Mouse (Mus musculus) CH12.LX (cell line): Measurements from ENCODE around the gene Slc2a10. TPM values are rescaled to one million over a fixed set of nuclear protein-coding genes. Genes with fewer than 3 reads are reported as not detected.
A peak's percentile ranks its signal among the peaks of the same experiment; 100 is the strongest.

Experiments
- DNase-seq: peaks from one replicate; pipeline ENCODE4 v3.0.0-alpha.2; 2013; ENCODE audit errors: extremely low read depth
- H3K27ac ChIP-seq: 2 replicates; pipeline ENCODE4 v1.5.1; 2012; ENCODE audit warnings: low read depth, mild to moderate bottlenecking, control low read depth, moderate library complexity; ENCODE audit not compliant: insufficient read depth
- H3K27me3 ChIP-seq: replicated peaks from 2 replicates; pipeline ENCODE3; 2012; ENCODE audit warnings: inconsistent platforms
- H3K36me3 ChIP-seq, 2 experiments: replicated peaks in 1 of 2; 2 replicates each; pipeline versions ENCODE3 to v1.6.1; 2012; ENCODE audit warnings: inconsistent platforms in 1 of 2, low read length in 1 of 2, mild to moderate bottlenecking in 1 of 2, mixed read lengths in 1 of 2, moderate library complexity in 1 of 2; ENCODE audit not compliant: control insufficient read depth in 1 of 2, insufficient read depth in 1 of 2
- H3K4me1 ChIP-seq, 2 experiments: 2 replicates each; pipeline ENCODE4 v1.6.1; 2012; ENCODE audit warnings: inconsistent platforms in 1 of 2, moderate library complexity in 1 of 2; ENCODE audit not compliant: insufficient read depth in 2 of 2, control insufficient read depth in 1 of 2
- H3K4me2 ChIP-seq: 2 replicates; pipeline ENCODE4 v1.6.1; 2012; ENCODE audit warnings: low read depth, mild to moderate bottlenecking, control low read depth; ENCODE audit not compliant: poor library complexity, insufficient read depth, severe bottlenecking
- H3K4me3 ChIP-seq, 3 experiments: fragments of 150-350 bp in 1 of 3; sonication (generic) in 1 of 3; replicated peaks in 1 of 3; 2 replicates each; pipeline versions ENCODE3 to v1.5.1; 2011 to 2012; ENCODE audit warnings: low read depth in 2 of 3, low read length in 2 of 3, mild to moderate bottlenecking in 2 of 3, moderate library complexity in 2 of 3, control low read depth in 1 of 3, improper control_type of control experiment in 1 of 3, inconsistent platforms in 1 of 3, mixed read lengths in 1 of 3; ENCODE audit not compliant: poor library complexity in 1 of 3
- H3K79me2 ChIP-seq: replicated peaks from 2 replicates; pipeline ENCODE4 v1.6.1; 2012; ENCODE audit warnings: mild to moderate bottlenecking, moderate library complexity; ENCODE audit not compliant: control insufficient read depth, poor library complexity, insufficient read depth, severe bottlenecking; ENCODE audit errors: extremely low read depth
- H3K9ac ChIP-seq: 2 replicates; pipeline ENCODE4 v1.6.1; 2012; ENCODE audit warnings: low read depth, mild to moderate bottlenecking, control low read depth, moderate library complexity; ENCODE audit not compliant: insufficient read depth
- H3K9me3 ChIP-seq: replicated peaks from 2 replicates; pipeline ENCODE3; 2012; ENCODE audit warnings: low read length, inconsistent platforms, mixed read lengths
- BHLHE40 ChIP-seq: IDR thresholded peaks from 2 replicates; pipeline ENCODE4 v1.6.1; 2011; ENCODE audit warnings: mild to moderate bottlenecking, low read depth, low read length, improper control_type of control experiment
- CHD1 ChIP-seq: IDR thresholded peaks from 2 replicates; pipeline ENCODE4 v1.6.1; 2012; ENCODE audit warnings: low read depth, low read length, improper control_type of control experiment, inconsistent platforms
- CHD2 ChIP-seq: IDR thresholded peaks from 2 replicates; pipeline ENCODE4 v1.6.1; 2011; ENCODE audit warnings: low read length, improper control_type of control experiment
- CTCF ChIP-seq, 2 experiments: IDR thresholded peaks in 1 of 2; conservative IDR thresholded peaks in 1 of 2; 2 replicates each; pipeline ENCODE4 v1.5.1; 2011 to 2012; ENCODE audit warnings: low read depth in 2 of 2, low read length in 2 of 2, improper control_type of control experiment in 1 of 2, inconsistent platforms in 1 of 2, mild to moderate bottlenecking in 1 of 2, moderate library complexity in 1 of 2
- E2F4 ChIP-seq: IDR thresholded peaks from 2 replicates; pipeline ENCODE4 v1.6.1; 2011; ENCODE audit warnings: low read depth, low read length, improper control_type of control experiment; ENCODE audit not compliant: insufficient replicate concordance
- ELF1 ChIP-seq: IDR thresholded peaks from 2 replicates; pipeline ENCODE4 v1.6.1; 2014; ENCODE audit warnings: low read depth, mild to moderate bottlenecking, inconsistent platforms, low read length, improper control_type of control experiment
- EP300 ChIP-seq: IDR thresholded peaks from 2 replicates; pipeline ENCODE4 v1.6.1; 2011; ENCODE audit warnings: low read length, improper control_type of control experiment
- ETS1 ChIP-seq: conservative IDR thresholded peaks from 2 replicates; pipeline ENCODE4 v1.6.1; 2012; ENCODE audit warnings: low read depth, mild to moderate bottlenecking, inconsistent platforms, low read length, improper control_type of control experiment, moderate library complexity
- GABPA ChIP-seq: IDR thresholded peaks from 2 replicates; pipeline ENCODE4 v1.6.1; 2012; ENCODE audit warnings: low read depth, low read length, improper control_type of control experiment, inconsistent platforms; ENCODE audit not compliant: insufficient replicate concordance
- HCFC1 ChIP-seq: IDR thresholded peaks from 2 replicates; pipeline ENCODE4 v1.6.1; 2012; ENCODE audit warnings: low read depth, mild to moderate bottlenecking, inconsistent platforms, low read length, improper control_type of control experiment
- JUND ChIP-seq: conservative IDR thresholded peaks from 2 replicates; pipeline ENCODE4 v1.6.1; 2011; ENCODE audit warnings: low read depth, low read length, improper control_type of control experiment
- MAX ChIP-seq: IDR thresholded peaks from 2 replicates; pipeline ENCODE4 v1.6.1; 2011; ENCODE audit warnings: low read length, improper control_type of control experiment
- MAZ ChIP-seq: IDR thresholded peaks from 2 replicates; pipeline ENCODE4 v1.6.1; 2012; ENCODE audit warnings: low read depth, mild to moderate bottlenecking, inconsistent platforms, low read length, improper control_type of control experiment, moderate library complexity
- MEF2A ChIP-seq: IDR thresholded peaks from 2 replicates; pipeline ENCODE4 v1.6.1; 2014; ENCODE audit warnings: low read depth, mild to moderate bottlenecking, inconsistent platforms, low read length, improper control_type of control experiment, borderline replicate concordance
- NELFE ChIP-seq: IDR thresholded peaks from 2 replicates; pipeline ENCODE4 v1.6.1; 2011; ENCODE audit warnings: low read depth, low read length, improper control_type of control experiment
- NRF1 ChIP-seq: IDR thresholded peaks from 2 replicates; pipeline ENCODE4 v1.6.1; 2014; ENCODE audit warnings: low read depth, mild to moderate bottlenecking, inconsistent platforms, low read length, improper control_type of control experiment, moderate library complexity
- PAX5 ChIP-seq: IDR thresholded peaks from 2 replicates; pipeline ENCODE4 v1.6.1; 2012; ENCODE audit warnings: low read length, inconsistent platforms, mixed read lengths
- POLR2A ChIP-seq: IDR thresholded peaks from 2 replicates; pipeline ENCODE4 v1.6.1; 2011; ENCODE audit warnings: low read depth, mild to moderate bottlenecking, improper control_type of control experiment, low read length
- POLR2AphosphoS2 ChIP-seq: IDR thresholded peaks from 2 replicates; pipeline ENCODE4 v1.6.1; 2011; ENCODE audit warnings: low read depth, low read length, improper control_type of control experiment
- RAD21 ChIP-seq: IDR thresholded peaks from 2 replicates; pipeline ENCODE4 v1.6.1; 2011; ENCODE audit warnings: low read depth, mild to moderate bottlenecking, low read length, improper control_type of control experiment, moderate library complexity
- RCOR1 ChIP-seq: conservative IDR thresholded peaks from 2 replicates; pipeline ENCODE4 v1.6.1; 2012; ENCODE audit warnings: low read depth, mild to moderate bottlenecking, inconsistent platforms, low read length, improper control_type of control experiment
- SMC3 ChIP-seq: IDR thresholded peaks from 2 replicates; pipeline ENCODE4 v1.6.1; 2011; ENCODE audit warnings: low read depth, low read length, improper control_type of control experiment
- TBP ChIP-seq: conservative IDR thresholded peaks from 2 replicates; pipeline ENCODE4 v1.6.1; 2011; ENCODE audit warnings: low read depth, low read length, improper control_type of control experiment
- TCF12 ChIP-seq: IDR thresholded peaks from 2 replicates; pipeline ENCODE4 v1.6.1; 2014; ENCODE audit warnings: low read depth, mild to moderate bottlenecking, inconsistent platforms, low read length, improper control_type of control experiment
- UBTF ChIP-seq: IDR thresholded peaks from 2 replicates; pipeline ENCODE4 v1.6.1; 2012; ENCODE audit warnings: low read depth, mild to moderate bottlenecking, inconsistent platforms, low read length, improper control_type of control experiment, moderate library complexity
- USF1 ChIP-seq: IDR thresholded peaks from 2 replicates; pipeline ENCODE4 v1.6.1; 2014; ENCODE audit warnings: low read depth, mild to moderate bottlenecking, inconsistent platforms, low read length, improper control_type of control experiment
- USF2 ChIP-seq: conservative IDR thresholded peaks from 2 replicates; pipeline ENCODE4 v1.6.1; 2011; ENCODE audit warnings: low read depth, low read length, improper control_type of control experiment
- ZC3H11A ChIP-seq: IDR thresholded peaks from 2 replicates; pipeline ENCODE4 v1.6.1; 2012; ENCODE audit warnings: low read depth, mild to moderate bottlenecking, inconsistent platforms, low read length, improper control_type of control experiment
- ZKSCAN1 ChIP-seq: IDR thresholded peaks from 2 replicates; pipeline ENCODE4 v1.6.1; 2012; ENCODE audit warnings: low read depth, inconsistent platforms, low read length, improper control_type of control experiment, borderline replicate concordance
- dilution Hi-C: fragments of 300-500 bp; cut with MboI; formaldehyde crosslinking; loops from 2 replicates; pipeline ENCODE4 v1.14.3; 2020; ENCODE audit warnings: low sequenced_read_pairs; ENCODE audit not compliant: extremely low pct_unique_long_range_greater_than_20kb, extremely low pct_ligation_motif_present
- in situ Hi-C: fragments of 300-500 bp; cut with MboI; formaldehyde crosslinking; loops from 3 replicates; pipeline ENCODE4 v1.14.3; 2019; ENCODE audit warnings: low sequenced_read_pairs, low pct_ligation_motif_present, low pct_unique_long_range_greater_than_20kb, mixed read lengths
- polyA plus RNA-seq: library from polyadenylated mRNA; unstranded; fragments of >175 nt; gene quantifications from 2 replicates; pipeline ENCODE4 v1.2.1, GENCODE M21; 2012; ENCODE audit warnings: low read depth; ENCODE audit not compliant: insufficient read length
- total RNA-seq, 2 experiments: library from RNA; depleted of rRNA; stranded (reverse); fragments of 300-350 nt in 1 of 2; fragments of >200 nt in 1 of 2; gene quantifications; 2 replicates each; pipeline ENCODE4 v1.2.3; 2012 to 2014

The Slc2a10 gene
- total and polyA plus RNA-seq, 3 experiments, result not detected

DNA sequence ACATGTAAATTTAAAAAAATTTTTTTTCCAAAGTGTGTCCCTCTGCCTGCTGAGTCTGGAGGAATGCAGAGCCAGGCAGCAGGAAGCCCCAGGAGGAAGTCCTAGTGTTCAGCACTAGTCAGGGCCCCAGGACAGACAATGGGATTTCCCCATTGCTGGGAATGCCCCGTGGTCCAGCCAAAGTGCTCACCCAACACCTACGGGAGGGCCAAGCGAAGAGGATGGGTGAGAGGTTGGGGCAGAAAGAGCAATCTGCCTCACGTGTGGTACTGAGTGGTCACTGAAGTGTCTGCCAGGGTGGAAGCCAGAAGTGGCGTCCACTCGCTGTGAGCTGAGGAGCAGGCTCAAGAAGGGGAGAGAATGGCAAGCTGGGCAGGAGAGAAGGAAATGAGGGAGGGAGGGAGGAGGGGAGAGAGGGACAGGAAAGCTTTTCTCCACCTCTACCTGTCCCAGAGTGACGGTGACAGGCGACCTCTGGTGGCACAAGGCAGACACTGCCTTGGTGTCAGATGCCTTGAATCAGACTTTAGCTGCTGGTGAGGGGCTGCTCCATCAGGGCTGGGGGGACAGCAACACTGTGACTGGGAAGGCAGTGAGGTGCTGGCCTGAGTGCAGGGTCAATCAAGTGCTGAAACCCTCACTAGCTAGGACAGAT is 16.6 kb upstream of the Slc2a10 start:
- H3K27ac ChIP-seq, result no peak overlapping the region
- peak; percentile 24; the same call in 1 of the 2 replicates for TF ChIP-seq NELFE
- TF ChIP-seq POLR2A, result no peak
- no peak for TF ChIP-seq USF1
- TF ChIP-seq HCFC1, result no peak
- peak; percentile 87 for TF ChIP-seq SMC3
- no peak for TF ChIP-seq MAZ
- no peak for TF ChIP-seq EP300
- TF ChIP-seq NRF1, result no peak
- no peak for TF ChIP-seq MAX
- TF ChIP-seq PAX5, result no peak
- TF ChIP-seq BHLHE40, result peak; percentile 56
- no peak for TF ChIP-seq USF2
- TF ChIP-seq ZC3H11A, result 0 out of 2 replicates have a peak, but pooled peaks have one; percentile 8
- peak; percentile 80 to 90 for TF ChIP-seq CTCF (conservative IDR thresholded peaks at IDR 0.05 in 1 of 2, IDR thresholded peaks at IDR 0.05 in 1 of 2; ENCODE audit: low read depth in 2 of 2, low read length in 2 of 2)
- TF ChIP-seq CHD2, result no peak
- no peak for TF ChIP-seq MEF2A
- TF ChIP-seq RAD21, result peak; percentile 83
- no peak for TF ChIP-seq CHD1
- TF ChIP-seq, all 38 proteins: peak for 6
- in situ Hi-C loops, result no loop called here
- Histone ChIP-seq H3K36me3 (peaks cover 15 to 30% of the 10 kb centered on the region in 2 experiments), H3K4me2 (peak overlapping the region; percentile 31; the same call in 1 of the 2 replicates), H3K27me3 (peaks cover 33% of the 10 kb centered on the region), H3K9ac (no peak overlapping the region), H3K9me3 (no peaks in the 10 kb centered on the region), H3K4me1 (peaks cover 16 to 20% of the 10 kb centered on the region in 2 experiments), H3K79me2 (peaks cover 2% of the 10 kb centered on the region; the same call in 1 of the 2 replicates), H3K4me3 (peak overlapping the region in 1 of 3 experiments; percentile 6)
- dilution Hi-C loops, result no loop called here
- DNase-seq, result peak; percentile 44

DNA sequence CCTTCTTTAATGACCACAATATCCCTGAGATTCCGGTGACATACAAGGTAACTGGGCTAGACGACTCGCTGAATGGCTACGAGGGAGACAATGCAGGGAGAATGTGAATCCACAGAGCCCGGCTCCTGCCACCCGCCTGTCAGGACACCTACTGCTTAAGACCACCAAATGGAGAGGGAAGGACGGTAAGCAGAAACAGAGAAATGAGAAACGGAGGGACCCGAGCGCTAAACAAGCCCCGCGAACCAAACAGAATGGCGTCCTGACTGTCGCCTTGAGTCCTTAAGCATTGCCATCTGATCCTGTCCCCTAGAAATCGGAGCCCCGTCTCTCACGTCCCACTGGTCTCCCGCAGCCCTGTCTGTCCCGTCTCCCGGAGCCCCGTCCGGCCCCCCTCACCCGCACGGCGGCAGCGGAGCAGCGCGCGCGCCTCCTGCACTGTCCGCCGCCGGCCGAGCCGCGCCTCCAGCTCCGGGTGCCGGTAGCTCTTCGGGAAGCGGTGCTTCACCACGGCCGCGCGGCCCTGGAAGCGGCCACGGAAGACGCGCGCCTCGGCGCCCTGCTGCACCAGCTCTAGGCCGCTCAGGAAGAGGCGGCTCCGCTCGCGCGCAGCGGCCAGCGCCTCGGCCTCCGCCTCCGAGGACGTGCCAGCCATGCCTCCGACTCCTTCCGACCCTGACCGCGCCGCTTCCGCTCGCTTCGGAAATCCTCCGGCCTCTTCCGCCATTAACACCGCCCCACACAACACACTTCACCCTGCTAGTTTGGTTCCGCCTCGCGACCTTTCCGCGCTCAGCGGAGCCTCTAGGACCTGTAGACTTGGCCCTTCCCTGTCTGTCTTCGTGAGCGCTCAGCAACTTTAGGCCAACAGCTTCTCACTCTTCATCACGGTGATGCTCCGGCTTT is 10.7 kb upstream of the Slc2a10 start, which contains the start of gene Trp53rka:
Gene Trp53rka, minus strand, starts transcription at position 677 of the 906 bp plus-strand sequence.
- H3K27ac ChIP-seq, result no peak within 1 kb of the TSS
- in situ Hi-C loops (no loop called here), dilution Hi-C loops (no loop called here)
- TF ChIP-seq CHD2 (no peak), ELF1 (peak; percentile 85), PAX5 (no peak), JUND (no peak), RCOR1 (no peak), ZC3H11A (no peak), SMC3 (no peak), ETS1 (no peak), POLR2AphosphoS2 (no peak), E2F4 (no peak), GABPA (peak; percentile 15; the same call in 1 of the 2 replicates), CHD1 (no peak), MAZ (no peak), TCF12 (peak; percentile 90), UBTF (peak; percentile 69; the same call in 1 of the 2 replicates), TBP (peak; percentile 88), USF1 (no peak), NELFE (peak; percentile 84), ZKSCAN1 (no peak)

More for the DNA sequence above, 10.7 kb upstream of the Slc2a10 start, which contains the start of gene Trp53rka:
- Histone ChIP-seq H3K79me2 (peaks cover 5% of the 10 kb centered on the region; the same call in 1 of the 2 replicates), H3K4me1 (peaks cover 3 to 17% of the 10 kb centered on the region in 2 experiments; a peak in 3 of 4 replicates), H3K4me2 (peak within 1 kb of the TSS; percentile 72), H3K9ac (peak within 1 kb of the TSS; percentile 73), H3K27me3 (peaks cover 22% of the 10 kb centered on the region), H3K36me3 (peaks cover 15 to 30% of the 10 kb centered on the region in 2 experiments), H3K4me3 (peak within 1 kb of the TSS; percentile 64 to 85 (median 78)), H3K9me3 (peaks cover 10% of the 10 kb centered on the region)
- peak; percentile 76 for DNase-seq
